Mouse (Mus musculus): ENCODE measurements at regions not wholly inside any gene's neighbourhood (a gene's known extent, or its start where the extent isn't known, plus 50 kb on each side); places are given as distances from the start of the nearest gene placed in this dataset.

DNA sequence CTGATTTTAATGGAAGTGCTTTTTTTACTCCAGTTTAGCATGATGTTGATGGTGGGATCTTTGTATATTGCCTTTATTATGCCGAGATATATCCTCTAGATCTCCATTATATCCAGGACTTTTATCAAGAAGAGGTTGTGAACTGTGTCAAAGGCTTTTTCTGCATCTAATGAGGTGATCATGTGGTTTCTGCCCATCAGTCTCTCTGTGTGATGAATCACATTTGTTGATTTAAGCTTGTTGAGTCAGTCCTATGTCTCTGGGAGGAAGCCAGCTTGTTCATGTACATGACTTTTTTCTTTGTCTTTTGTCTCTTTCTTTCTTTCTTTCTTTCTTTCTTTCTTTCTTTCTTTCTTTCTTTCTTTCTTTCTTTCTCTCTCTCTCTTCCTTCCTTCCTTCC, 348.4 kb upstream of the Adamts9 start:
- TF ChIP-seq CTCF (conservative IDR thresholded peaks at IDR 0.05 in 1 of 2, IDR thresholded peaks at IDR 0.05 in 1 of 2; ENCODE audit: low read depth in 2 of 2, low read length in 2 of 2) (no peak), MAFK (IDR thresholded peaks at IDR 0.05; ENCODE audit: insufficient replicate concordance, low read length) (no peak), NELFE (IDR thresholded peaks at IDR 0.05; ENCODE audit: low read depth, low read length) (no peak), MAX (IDR thresholded peaks at IDR 0.05; ENCODE audit: low read length) (no peak), KAT2A (IDR thresholded peaks at IDR 0.05; ENCODE audit: insufficient replicate concordance, low read length) (no peak), POLR2AphosphoS2 (IDR thresholded peaks at IDR 0.05; ENCODE audit: low read depth, low read length) (no peak), CHD2 (IDR thresholded peaks at IDR 0.05; ENCODE audit: low read length) (no peak), POLR2A (IDR thresholded peaks at IDR 0.05; ENCODE audit: low read depth, low read length) (no peak)
